Mouse (Mus musculus) gastrocnemius, postnatal 36 days (tissue): ENCODE data around the gene Tti1. TPM values are rescaled to one million over a fixed set of nuclear protein-coding genes. Genes with fewer than 3 reads are reported as not detected.
A peak's percentile ranks its signal among the peaks of the same experiment; 100 is the strongest.
"Not testable (repeated sequence)": the region's sequence is repeated elsewhere in the genome, so short reads cannot be mapped to it uniquely, and the experiment has no call there.

Experiments used
- DNase-seq, 2 experiments: peaks; one replicate each; pipeline ENCODE4 v3.0.0; 2022
- intact Hi-C: fragments of 180-260 bp; cut with DNase I; formaldehyde crosslinking; loops from one replicate; pipeline ENCODE4 v1.15.1; 2025
- long read RNA-seq, 2 experiments: library from polyadenylated mRNA; stranded (forward); transcript quantifications; one replicate each; pipeline ENCODE4 v2.0.0; 2021
- total RNA-seq, 2 experiments: library from RNA; stranded (reverse); gene quantifications; 2 replicates each; pipeline ENCODE4 v1.2.3; 2021

The Tti1 gene
- total RNA-seq = 10 to 100 TPM; 14.5 to 18.3 TPM
- long read RNA-seq, experiment 1, transcript Tti1-202 (7 exons, 3,765 nt) = major isoform, 5 of 10 reads
- long read RNA-seq, experiment 1, partial matches to known transcripts = 0 of 10 reads
- long read RNA-seq, experiment 1, other reads (novel, unspliced or antisense) = 3 of 10 reads
- long read RNA-seq, experiment 2, partial matches to known transcripts = 1 of 6 reads
- long read RNA-seq, experiment 2, other reads (novel, unspliced or antisense) = 1 of 6 reads

DNA sequence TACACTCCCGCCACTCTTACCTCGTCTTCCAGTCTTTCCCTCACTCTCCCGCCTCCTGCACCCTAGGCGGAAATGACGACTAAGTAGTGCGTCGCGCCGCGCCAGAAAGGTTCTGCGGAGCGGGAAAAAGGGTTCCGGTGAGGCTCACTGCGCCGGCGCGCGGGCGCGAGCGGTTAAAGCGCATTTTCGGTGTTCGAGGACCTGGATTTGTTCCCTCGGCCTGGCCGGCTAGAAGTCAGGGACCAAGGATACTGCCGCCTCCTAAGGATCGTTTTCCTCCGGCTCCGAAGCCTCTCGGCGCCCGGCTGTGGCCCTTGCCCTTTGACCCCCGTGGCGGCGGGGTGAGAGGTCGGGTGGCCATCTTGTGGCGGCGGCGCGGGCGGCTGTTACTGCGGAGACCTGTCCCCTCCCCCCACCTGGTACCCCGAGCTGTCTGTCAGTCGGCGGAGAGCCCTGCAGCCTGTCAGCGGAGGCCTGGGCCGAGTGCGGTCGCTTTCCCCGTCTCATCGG is at the start of gene Tti1, which contains the start of gene Rprd1b:
Gene Tti1, minus strand, starts transcription at position 80 of the 510 bp plus-strand sequence.
Gene Rprd1b, plus strand, starts transcription at position 144 of the 510 bp plus-strand sequence.
- intact Hi-C loops = no loop called here
- peak; percentile 86 to 92 for DNase-seq

DNA sequence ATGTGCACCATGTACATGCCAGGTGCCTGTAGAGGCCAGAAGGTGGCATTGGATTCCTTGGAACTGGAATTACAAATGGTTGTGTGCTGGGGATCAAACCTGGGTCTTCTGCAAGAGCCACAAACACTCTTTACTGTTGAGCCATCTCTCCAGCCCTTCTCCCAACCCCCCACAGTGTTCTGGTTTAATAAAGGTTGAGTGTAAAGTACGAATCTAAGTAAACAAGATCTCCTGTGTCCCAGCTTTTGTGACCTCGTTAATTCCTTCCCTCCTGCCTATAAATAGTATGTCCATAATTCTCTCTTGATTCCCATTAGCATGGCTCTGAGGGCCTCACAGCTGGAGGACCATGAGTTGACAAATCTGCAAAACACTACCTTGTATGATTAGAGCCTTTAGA is 49.7 kb upstream of the Tti1 start:
- intact Hi-C loops = no loop called here
- DNase-seq = no peak

DNA sequence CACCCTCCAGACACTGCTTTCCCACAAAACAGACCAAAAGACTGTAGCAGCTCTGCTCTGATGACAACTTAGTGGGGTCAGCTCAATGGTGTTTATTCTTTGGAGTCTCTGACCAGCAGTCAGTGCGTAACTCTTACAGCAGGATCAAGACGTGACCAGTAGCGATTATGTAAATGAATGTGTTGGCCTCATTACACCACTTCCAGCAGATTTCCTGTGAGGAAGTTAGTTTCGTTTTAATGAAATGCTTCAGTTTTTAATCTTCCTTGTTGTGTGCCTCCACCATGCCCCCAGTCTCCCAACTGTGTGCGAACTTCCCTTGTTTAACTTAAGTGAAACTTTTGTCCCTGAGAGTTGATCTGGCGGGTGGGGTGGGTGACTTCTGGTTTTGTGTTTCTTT is 48.5 kb upstream of the Tti1 start:
- intact Hi-C loops = no loop called here
- DNase-seq = no peak

DNA sequence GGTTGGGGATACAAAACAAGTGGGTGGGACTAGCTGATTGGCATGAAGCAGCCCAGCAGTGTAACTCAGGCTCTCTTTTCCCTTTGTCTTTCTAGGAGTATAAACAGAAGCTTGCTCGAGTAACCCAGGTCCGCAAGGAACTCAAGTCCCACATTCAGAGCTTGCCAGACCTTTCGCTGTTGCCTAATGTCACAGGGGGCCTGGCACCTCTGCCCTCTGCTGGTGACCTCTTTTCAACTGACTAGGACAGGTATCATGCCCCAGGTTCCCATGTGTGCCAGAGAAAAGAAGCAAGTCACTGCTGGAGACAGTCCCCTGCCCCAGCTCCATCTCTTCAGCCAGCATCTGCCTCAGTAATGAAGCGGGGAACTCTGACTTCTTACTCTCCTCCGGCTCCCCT is 46.6 kb upstream of the Tti1 start:
- no peak for DNase-seq
- intact Hi-C loops = no loop called here

- no peak for DNase-seq
- intact Hi-C loops = no loop called here
These were observed 43.4 kb upstream of the Tti1 start for GRCm38 (mm10) chr2:158071633-158071995.

GRCm38 (mm10) chr2:158070885-158071632 is 42.8 kb upstream of the Tti1 start:
- no peak for DNase-seq
- intact Hi-C loops = no loop called here

- no peak for DNase-seq
- intact Hi-C loops = no loop called here
These were observed 40.3 kb upstream of the Tti1 start for GRCm38 (mm10) chr2:158068444-158068971.

- DNase-seq = no peak
- intact Hi-C loops = no loop called here
These were observed 39.1 kb upstream of the Tti1 start for GRCm38 (mm10) chr2:158067260-158067824.

DNA sequence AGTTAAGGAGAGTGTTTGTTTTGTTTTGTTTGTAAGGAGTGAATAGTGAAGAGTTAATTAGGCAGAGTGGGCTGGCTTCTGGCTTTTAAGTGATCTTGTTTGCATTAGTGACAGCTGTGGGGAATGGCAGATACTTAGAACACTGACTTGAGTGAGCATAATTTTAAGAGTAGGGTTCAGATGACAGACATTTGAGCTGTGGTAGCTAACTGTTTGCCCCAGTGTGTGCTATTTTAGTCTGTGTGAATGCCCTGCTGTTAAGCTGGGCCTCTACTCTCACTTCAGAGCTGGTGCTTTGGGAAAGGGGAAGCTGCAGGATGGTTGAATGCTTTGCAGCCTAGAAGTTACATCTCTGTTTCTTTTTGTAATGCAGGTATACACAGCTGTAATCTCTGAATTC is 38.2 kb upstream of the Tti1 start:
- DNase-seq = no peak
- intact Hi-C loops = no loop called here

- DNase-seq = no peak
- intact Hi-C loops = no loop called here
These were observed 36.8 kb upstream of the Tti1 start for GRCm38 (mm10) chr2:158065064-158065463.

GRCm38 (mm10) chr2:158064571-158065048 is 36.4 kb upstream of the Tti1 start:
- no peak for DNase-seq
- intact Hi-C loops = no loop called here

DNA sequence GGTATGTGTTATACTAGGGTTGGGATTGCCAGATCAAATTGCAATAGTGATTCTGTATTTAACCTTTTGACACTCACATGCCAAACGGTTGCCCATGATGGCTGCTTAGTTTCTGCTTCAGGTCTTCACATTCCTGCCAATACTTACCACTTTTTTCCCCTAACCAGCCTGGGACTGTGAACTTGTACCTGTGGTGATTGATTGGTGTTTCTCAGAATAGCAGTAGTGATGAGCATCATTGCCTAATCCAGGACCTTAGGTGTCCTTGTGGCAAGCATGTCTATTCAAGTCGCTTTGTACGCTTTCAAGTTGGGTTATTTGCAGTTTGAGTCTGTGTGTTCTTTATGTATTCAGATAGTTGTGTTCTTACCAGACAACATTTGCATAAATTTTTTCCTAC is 34.8 kb upstream of the Tti1 start:
- intact Hi-C loops = no loop called here
- DNase-seq = no peak

DNA sequence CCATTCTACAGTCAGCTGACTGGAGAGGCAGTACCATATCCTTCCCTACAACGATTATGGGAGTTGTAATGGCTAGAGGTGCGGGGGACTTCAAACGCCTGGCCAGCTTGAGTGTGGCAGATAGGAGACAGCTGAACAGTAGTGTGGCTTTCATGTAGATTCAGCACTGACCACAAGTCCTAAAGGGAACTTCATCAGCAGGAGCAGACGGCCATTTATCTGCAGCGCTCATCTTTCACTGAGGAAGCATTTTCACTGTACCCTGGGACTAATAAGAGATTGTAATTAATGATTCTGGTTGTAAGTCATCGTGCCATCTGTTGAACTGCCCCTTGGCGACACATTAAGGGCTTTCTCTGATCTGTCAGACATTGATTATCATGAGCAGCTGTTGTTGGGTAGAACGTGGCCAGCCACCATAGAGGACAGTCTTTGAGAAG is 31.5 kb upstream of the Tti1 start:
- DNase-seq = no peak
- intact Hi-C loops = no loop called here

DNA sequence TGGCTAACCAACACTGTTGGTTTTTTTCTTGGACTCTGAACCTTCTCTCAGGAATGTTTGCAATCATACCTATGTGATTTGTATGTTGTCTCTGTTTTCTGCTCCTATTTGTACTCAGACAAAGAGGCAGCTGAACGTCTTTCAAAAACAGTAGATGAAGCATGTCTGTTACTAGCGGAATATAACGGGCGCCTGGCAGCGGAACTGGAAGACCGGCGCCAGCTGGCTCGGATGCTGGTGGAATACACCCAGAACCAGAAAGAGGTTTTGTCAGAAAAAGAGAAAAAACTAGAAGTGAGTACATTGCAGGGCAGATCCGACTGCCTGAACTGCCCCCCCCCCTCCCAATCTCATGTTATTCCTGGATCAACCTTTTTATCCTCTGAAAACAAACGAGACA is 30.3 kb upstream of the Tti1 start:
- peak; percentile 53 to 77 for DNase-seq
- intact Hi-C loops = no loop called here

DNA sequence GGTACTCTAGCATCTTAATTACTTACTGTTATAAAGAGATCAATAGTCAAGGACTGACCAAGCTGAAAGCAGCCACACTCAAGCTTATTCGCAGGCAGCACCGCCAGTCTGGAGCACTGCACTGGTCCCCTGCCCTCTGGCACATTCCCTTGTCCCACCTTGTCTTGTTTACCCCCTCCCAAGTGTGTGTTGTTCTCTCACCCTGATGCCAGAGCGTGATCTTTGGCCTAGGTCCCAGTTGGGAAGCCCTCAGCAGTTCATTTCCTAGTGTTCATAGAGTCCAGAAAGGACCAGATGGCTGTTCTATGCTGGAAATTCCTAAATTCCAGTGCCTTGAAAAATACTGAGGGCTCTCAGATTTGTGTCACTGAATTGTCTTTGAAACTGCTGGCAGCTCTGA is 28.8 kb upstream of the Tti1 start:
- intact Hi-C loops = no loop called here
- DNase-seq = no peak

GRCm38 (mm10) chr2:158055383-158055782 is 27.1 kb upstream of the Tti1 start:
- intact Hi-C loops, DNase-seq: not testable (repeated sequence)

- DNase-seq = no peak
- intact Hi-C loops = no loop called here
These were observed 26.4 kb upstream of the Tti1 start for GRCm38 (mm10) chr2:158054596-158054995.

DNA sequence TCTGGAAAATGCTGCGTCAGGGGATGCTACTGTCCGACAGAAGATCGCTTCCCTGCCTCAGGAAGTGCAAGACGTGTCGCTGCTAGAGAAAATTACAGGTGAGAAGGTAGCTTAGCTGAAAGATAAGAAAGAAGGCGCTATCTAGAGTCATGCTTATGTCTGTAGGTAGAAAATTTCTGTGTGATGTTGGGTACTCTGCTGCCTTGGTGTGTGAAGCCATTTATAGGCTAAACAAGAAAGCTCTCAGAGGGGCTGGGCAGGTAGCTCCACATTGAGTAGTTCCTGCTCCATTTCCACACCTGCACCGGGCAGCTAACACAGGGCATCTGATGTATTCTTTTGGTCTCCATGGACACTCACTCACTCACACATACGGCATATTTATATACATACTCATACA is 21.9 kb upstream of the Tti1 start:
- intact Hi-C loops = no loop called here
- DNase-seq = no peak

GRCm38 (mm10) chr2:158048718-158049117 is 20.5 kb upstream of the Tti1 start:
- DNase-seq = no peak
- intact Hi-C loops = loop anchor here (2.0 to 5.0 kb wide), 3 partner anchors 49 to 154 kb away; partner anchors contain the start of gene Tgm2

GRCm38 (mm10) chr2:158047903-158048302 is 19.7 kb upstream of the Tti1 start:
- intact Hi-C loops = loop anchor here (2.0 to 5.0 kb wide), 3 partner anchors 49 to 154 kb away; partner anchors contain the start of gene Tgm2
- DNase-seq = peak in 1 of 2 experiments; percentile 28

DNA sequence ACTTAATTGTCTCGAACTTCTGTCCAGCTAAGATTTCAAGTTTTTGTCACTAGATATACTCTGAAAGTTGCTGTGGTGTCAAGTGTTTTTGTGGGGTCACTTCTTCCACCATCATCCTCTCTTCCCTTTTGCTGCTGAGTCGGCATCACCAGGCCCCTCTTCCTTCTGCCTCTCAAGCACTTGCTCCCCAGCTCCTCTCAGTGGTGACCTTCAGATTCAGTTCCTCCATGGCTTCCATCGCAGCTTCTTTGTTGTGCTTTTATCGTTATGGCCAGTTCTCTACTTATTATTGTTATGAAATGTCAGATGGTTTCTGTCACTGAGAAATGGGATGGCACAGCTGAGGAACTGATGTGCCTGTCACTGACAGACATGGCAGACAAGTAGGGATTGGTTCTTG is 18.0 kb upstream of the Tti1 start:
- intact Hi-C loops = loop anchor here (5.0 kb wide), 2 partner anchors 51 to 156 kb away; no protein-coding TSS in a partner anchor
- no peak for DNase-seq
